Mouse (Mus musculus) cerebellum, postnatal 25 days (tissue): ENCODE data around the gene Slc22a5.
"Not testable (repeated sequence)": the region's sequence is repeated elsewhere in the genome, so short reads cannot be mapped to it uniquely, and the experiment has no call there.

Experiments used
- DNase-seq, 2 experiments: peaks; one replicate each; pipeline ENCODE4 v3.0.0; 2021; ENCODE audit warnings: mixed read lengths in 2 of 2

The Slc22a5 gene

DNA sequence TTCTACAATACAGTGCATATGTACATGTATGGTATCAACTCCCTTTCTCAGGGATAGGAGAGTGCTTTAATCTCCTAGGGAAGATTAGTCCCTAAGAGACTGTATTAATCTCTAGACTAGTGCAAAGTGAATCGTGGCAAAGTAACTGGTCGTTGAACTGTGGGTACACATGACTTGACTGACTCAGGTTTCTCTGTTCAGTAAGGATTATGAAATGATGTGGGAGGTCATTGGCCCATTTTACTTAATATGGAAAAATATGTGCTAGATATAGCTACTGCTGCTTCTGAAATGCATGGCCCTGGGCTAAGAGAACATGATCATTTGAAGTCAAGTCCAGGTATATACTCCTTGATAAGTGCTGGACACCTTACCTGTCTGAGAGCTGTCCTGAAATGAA lies 8.2 kb downstream of the Slc22a5 start:
- no peak for DNase-seq

GRCm38 (mm10) chr11:53878096-53878495 lies 13.4 kb downstream of the Slc22a5 start:
- DNase-seq = not testable (repeated sequence)

DNA sequence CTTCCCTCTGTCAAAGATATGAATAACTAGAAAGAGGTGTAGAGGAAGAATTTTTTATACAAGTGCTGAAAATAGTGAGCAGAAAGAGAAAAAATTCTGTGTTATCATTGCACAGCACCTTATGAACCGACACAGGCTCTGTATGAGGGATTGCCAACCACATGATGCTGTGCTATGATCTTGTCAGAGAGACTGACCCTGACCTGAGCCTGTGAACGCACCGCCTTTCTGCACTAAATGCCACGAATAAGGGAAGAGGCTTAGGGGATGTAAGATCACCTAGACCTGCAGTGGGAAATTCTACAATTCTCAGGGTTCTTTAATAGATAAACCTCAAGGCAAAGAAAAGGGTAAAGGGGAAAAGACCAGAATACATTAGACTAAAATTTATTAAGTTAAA lies 15.0 kb downstream of the Slc22a5 start:
- DNase-seq = no peak

DNA sequence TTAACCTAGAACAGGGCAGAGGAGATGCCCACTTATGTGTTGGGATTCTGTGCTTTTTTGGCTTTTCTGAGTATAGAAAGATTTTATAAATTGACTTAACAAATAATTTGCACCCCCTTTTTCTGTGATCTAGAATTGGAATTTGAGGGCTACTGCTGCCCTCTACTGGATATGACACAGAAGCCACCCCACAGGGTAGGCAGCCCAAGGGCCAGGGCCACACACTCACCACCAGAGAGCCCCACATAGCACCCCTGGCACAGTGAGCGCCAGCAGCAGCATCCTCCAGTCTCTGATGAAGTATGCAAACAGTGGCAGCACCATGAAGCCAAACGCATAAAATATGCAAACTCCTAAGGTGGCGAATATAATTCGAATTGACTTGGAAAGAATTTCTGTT lies 16.8 kb downstream of the Slc22a5 start:
- no peak for DNase-seq

- not testable (repeated sequence) for DNase-seq
These were observed 17.4 kb downstream of the Slc22a5 start for GRCm38 (mm10) chr11:53873909-53874704.

- no peak for DNase-seq
These were observed 19.5 kb downstream of the Slc22a5 start for GRCm38 (mm10) chr11:53871786-53872507.

- DNase-seq = no peak
These were observed 22.3 kb downstream of the Slc22a5 start for GRCm38 (mm10) chr11:53869172-53869571.

DNA sequence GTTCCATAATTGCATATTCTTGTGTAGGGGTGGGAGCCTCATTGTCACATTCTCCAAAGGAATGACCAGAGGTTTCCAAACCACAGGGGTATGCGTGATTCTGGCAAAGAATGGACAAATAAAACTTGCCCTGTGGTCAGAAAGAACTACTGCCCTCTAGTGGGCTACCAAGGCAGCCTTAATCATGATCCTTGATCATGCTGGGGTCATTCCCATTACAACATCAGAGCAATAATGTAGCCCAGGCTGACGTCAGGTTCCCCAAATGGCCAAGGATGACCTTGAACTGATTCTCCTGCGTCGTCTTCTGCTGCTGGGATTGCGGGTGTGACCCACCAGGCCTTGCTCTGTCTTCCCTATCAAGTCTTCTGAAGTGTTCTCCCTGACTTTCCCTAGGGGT lies 23.1 kb downstream of the Slc22a5 start:
- peak in 1 of 2 experiments; percentile 17 for DNase-seq

GRCm38 (mm10) chr11:53864724-53865310 lies 26.6 kb downstream of the Slc22a5 start:
- not testable (repeated sequence) for DNase-seq

- DNase-seq = not testable (repeated sequence)
These were observed 30.5 kb downstream of the Slc22a5 start for GRCm38 (mm10) chr11:53860944-53861343.

DNA sequence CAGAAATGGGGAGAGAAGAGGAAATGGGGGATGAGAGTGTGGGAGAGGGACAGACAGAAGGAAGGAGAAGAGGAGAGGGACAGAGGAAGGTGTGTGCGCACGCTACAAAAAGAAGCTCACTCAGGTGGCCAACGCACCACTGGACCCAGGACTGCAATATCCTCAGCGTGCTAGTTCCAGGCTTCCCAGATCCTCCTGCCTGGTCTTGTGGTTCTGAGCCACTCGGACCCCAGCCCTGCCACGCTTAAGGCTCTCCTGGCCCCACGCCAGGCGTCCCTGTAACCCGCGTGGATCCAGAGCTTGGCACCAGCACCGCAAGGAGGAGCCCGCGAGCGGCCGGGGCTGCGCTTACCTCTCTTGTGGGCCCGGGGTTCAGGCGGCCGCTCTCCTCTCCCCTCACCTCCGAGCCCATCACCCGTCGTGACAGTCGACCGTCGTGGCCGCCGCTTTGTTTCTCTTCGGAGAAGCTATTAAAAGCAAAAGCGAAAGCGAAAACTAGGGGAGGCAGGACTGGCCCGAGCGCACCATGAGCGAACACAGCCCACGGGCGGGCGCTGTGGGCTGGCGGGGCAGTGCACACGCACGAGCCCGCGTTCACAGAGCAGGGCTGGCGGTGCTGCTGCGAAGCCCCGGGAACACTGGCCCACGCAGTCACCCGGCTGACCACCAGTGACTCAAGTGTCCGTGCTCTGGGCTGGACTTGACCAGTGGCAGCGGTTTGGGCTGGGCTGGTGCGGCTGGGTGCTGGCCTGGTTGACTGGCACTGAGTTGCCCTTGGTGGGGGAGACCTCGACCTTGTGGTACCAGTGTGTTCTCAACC lies 32.5 kb downstream of the Slc22a5 start, which contains the start of gene Gm12216:
Gene Gm12216, minus strand, starts transcription at position 496 of the 820 bp plus-strand sequence.
- DNase-seq = peak; percentile 45 to 52

DNA sequence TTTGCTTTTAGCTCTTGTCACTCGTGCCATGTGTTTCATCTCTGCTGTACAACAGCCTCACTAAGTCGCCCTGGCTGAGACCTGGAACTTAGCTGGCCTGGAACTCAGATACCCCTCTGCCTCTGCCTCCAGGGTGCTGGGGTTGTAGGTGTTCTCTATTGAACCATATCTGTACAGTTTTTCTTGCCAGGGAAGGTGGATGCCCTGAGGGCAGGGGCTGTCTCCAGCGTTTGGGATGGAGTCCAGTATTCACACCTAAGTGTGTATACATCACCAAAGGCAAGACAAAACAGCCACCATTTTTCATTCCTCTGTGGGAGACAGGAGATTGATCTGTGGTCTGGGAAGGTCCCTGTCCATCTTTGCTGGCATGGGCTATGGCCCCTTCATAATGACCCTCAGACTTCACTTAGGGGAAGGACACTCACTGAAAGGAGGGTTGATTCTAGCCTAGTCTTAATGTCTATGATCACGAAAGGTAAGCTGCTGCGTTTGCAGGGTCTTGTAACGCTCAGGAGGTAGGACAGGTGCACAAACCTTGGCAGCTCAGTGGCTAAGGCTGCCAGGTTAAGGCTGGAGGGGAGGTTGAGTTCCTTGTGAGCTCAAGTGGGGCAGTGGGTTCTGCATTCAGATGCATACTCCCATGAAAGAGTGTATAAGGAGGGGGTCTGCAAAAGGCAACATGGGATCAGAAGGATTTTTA lies 33.3 kb downstream of the Slc22a5 start:
- no peak for DNase-seq

DNA sequence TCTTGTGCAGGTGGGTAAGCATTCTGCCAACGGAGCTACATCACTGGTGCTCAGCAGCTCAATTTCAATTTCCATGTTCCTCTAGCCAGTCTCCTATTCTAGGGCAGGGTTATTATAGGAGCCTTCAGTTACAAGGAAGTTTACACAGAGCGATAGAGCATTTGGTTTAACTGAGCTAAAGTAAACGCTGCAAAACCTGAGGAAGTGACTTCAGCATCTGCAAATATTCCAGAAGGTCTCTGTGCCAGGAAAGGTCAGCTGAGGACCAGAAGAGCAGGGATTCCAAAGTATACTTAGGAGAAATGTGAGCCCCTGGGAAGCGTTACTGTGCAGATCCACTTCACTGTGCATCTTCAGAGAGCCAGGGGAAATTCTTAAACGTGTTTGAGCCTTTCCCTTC lies 37.8 kb downstream of the Slc22a5 start:
- DNase-seq = no peak

DNA sequence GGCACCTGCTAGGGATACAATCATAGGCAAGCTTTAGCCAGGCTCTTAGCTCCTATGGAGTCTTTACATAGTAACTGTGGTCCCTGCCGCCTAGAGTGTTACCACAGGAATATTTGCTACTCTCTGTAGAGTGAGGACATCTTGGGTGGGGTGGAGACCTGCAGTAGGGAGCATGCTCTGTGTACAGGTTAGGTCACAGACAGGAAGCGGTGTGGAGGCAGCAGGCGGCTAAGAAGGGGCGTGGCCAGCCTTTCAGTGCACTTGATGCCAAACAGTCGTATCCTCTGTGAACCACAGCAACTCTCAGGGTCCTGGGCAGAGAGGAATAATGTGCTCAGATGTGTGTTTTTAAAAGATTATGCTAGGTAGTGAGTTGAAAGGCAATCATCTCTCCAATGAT lies 39.7 kb downstream of the Slc22a5 start:
- no peak for DNase-seq

DNA sequence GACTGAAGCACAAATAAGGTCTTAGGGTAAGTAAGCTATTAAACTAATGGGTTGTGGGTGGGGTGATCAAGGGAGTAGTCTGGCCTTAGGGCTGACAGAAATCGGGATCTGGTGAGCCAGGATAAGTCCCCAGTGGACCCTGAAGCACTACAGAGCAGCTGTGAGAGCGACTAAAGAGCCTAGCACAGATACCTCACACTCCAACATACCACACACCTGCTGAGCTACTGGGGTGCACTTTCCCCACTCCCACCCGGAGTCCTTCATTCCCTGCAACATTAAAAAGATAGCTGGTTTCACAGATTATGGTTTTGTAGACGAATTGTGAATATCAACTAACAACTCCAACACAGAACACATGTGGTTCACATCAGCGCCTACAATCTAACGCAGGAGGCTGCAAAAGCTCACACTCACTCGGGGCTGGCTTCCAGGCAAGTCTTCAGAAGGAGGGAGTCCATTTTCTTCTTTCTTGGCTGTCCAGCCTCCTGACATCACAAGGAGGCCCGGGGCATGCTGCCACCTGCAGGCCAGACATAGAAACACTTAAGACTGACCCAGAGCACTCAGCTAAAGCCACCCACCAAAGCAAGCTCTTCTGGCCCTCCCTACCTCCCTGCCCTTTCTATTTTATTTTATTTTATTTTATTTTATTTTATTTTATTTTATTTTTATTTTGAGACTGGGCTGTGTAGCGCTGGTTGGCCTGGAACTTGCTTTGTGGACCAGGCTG lies 41.7 kb downstream of the Slc22a5 start:
- DNase-seq = peak; percentile 84 to 88

GRCm38 (mm10) chr11:53845680-53846079 lies 45.8 kb downstream of the Slc22a5 start:
- no peak for DNase-seq

GRCm38 (mm10) chr11:53843106-53843505 lies 48.4 kb downstream of the Slc22a5 start:
- DNase-seq = no peak

- no peak for DNase-seq
These were observed 49.3 kb downstream of the Slc22a5 start for GRCm38 (mm10) chr11:53842161-53842581.

DNA sequence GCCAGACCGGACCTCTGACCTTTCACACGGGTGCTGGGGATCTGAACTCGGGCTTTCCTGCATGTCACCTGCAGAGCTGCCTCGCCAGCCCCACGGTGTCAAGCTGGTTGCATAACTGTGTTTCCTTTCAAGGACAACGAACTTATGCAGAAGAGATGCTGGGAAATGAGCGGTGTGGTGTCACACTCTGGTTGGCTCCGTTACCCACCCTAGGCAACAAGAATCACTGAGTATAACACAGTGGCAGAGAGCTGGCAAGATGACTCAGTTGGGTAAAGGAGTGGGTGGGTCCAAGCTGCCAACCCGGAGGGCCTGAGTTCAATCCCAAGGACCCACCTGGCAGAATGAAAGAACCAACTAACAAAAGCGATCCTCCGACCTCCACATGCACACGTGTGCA lies 49.9 kb downstream of the Slc22a5 start:
- DNase-seq = no peak

DNA sequence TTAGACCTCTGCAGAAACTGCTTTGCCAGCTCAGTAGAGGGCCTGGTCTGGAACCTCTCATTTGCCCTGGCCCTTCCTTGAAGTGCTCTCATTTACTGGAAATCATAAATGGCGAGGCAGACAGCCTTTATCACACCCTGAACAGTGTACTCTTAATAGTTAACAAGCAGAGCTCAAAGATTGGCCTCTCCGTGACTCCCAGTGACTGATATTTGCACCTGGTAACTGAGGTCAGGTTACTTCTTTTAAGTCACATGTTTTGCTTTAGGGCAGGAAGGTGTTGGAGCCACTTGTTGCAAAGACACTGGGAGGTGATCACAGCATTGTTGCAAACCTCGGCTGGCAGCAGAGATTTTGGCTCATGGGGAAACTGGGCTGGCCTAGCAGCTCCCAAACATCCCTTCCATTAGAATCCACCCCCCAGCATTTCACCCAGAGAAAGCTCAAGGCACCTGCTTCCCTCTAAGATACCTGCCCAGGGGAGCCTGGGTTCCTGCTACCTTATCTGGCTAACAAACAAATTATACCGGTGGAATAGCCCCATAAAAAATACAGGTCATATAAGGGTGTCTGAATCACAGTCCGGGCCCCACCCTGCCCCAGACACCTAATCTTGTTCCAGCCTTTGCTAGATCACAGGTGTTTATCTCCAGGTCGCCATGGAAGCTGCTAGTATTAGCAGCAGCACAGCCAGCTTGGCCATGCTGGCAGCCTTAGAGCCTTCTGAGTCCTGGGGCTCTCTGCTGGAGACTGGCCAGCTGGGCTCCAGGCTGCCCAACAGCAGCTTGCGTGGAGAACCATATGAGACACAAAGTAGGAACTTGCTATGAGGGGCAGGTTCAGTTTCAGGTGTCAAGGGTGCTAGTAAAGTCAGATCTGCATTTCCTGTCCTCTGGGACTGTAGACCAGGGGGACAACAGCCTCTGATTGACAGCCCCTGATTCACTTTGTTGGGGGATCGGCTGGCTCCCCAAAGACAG lies 51.5 kb downstream of the Slc22a5 start:
- no peak for DNase-seq
